Mouse (Mus musculus) E14TG2a.4 (cell line): ENCODE data around the gene Esp22.
"Not testable (repeated sequence)": the region's sequence is repeated elsewhere in the genome, so short reads cannot be mapped to it uniquely, and the experiment has no call there.

Experiments
- H3K27me3 ChIP-seq: 2 replicates; pipeline ENCODE4 v1.6.1; 2014; ENCODE audit warnings: low read length, control low read depth; ENCODE audit not compliant: insufficient read depth
- H3K36me3 ChIP-seq: 2 replicates; pipeline ENCODE4 v1.6.1; 2014; ENCODE audit warnings: low read length, control low read depth; ENCODE audit not compliant: insufficient read depth
- H3K4me1 ChIP-seq: replicated peaks from 2 replicates; pipeline ENCODE4 v1.6.1; 2014; ENCODE audit warnings: low read depth, low read length, control low read depth
- H3K4me3 ChIP-seq: replicated peaks from 2 replicates; pipeline ENCODE4 v1.5.1; 2014; ENCODE audit warnings: mild to moderate bottlenecking, low read length
- H3K9me3 ChIP-seq: 2 replicates; pipeline ENCODE4 v1.6.1; 2014; ENCODE audit warnings: low read length, control low read depth
- CTCF ChIP-seq: conservative IDR thresholded peaks from 2 replicates; pipeline ENCODE4 v1.5.1; 2014; ENCODE audit warnings: low read length
- NANOG ChIP-seq: IDR thresholded peaks from 2 replicates; pipeline ENCODE4 v1.6.1; 2014; ENCODE audit warnings: borderline replicate concordance, low read length, mixed read lengths
- POU5F1 ChIP-seq: IDR thresholded peaks from 2 replicates; pipeline ENCODE4 v1.6.1; 2014; ENCODE audit warnings: low read length, borderline replicate concordance

The Esp22 gene

GRCm38 (mm10) chr17:39095034-39095433 is at the start of gene Esp22:
Esp22 (plus strand) TSS chr17:39095334.
- H3K4me3 ChIP-seq, result no peak within 1 kb of the TSS
- H3K9me3 ChIP-seq, result no peaks in the 10 kb centered on the region
- no peak for TF ChIP-seq POU5F1
- TF ChIP-seq NANOG, result no peak
- no peak for TF ChIP-seq CTCF
- H3K27me3 ChIP-seq, result no peaks in the 10 kb centered on the region
- no peaks in the 10 kb centered on the region for H3K4me1 ChIP-seq
- no peaks in the 10 kb centered on the region for H3K36me3 ChIP-seq

DNA sequence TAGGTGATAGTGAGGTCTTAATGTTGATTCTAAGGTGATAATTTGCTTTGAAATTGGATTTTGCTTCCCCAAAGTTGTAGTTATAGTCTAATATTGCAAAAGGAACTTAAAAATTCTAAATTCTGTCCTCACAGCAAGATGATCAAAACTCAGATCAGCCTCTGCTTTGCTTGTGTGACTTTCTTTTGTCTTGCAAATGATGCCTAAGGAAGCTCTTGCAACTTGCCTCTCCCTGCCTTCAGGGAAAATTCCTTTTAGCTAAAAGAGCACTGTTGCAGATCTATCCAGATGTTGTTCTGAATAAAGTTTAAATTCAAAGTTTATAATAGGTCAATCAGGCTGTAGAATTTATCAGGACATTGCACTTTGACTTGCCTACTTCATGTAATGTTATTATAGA is 31.5 kb upstream of the Esp22 start:
- Histone ChIP-seq H3K27me3 (no peaks in the 10 kb centered on the region), H3K36me3 (no peaks in the 10 kb centered on the region), H3K4me3 (no peak overlapping the region), H3K4me1 (no peaks in the 10 kb centered on the region), H3K9me3 (peaks cover 54% of the 10 kb centered on the region)
- TF ChIP-seq NANOG (0 out of 2 replicates have a peak, but pooled peaks have one; percentile 9), POU5F1 (no peak), CTCF (no peak)

DNA sequence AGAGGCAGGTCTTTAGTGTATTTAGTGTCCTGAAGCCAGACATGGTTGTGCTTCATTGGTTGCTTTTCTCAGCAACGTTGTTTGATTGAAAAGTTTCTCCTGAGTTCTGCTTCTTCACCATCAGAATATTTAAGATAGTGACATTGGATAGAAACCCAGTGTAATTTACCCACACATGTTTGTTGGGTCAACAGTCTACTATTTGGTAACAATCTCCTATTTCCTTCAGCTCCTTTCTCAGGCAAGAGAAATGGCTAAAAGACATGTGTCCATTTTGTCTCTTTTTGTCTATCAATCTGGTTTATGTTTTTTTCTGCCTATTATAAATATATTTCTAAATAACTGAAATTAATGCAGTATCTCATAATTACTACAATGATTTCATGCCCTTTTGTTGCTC is 18.2 kb upstream of the Esp22 start, which contains the start of gene Esp23:
Gene Esp23 (minus strand): TSS at position 101 of the 400 bp plus-strand sequence.
- H3K9me3 ChIP-seq, result no peaks in the 10 kb centered on the region
- no peaks in the 10 kb centered on the region for H3K27me3 ChIP-seq
- TF ChIP-seq POU5F1 (no peak), CTCF (no peak), NANOG (no peak)
- H3K4me3 ChIP-seq, result no peak within 1 kb of the TSS
- H3K4me1 ChIP-seq, result no peaks in the 10 kb centered on the region
- H3K36me3 ChIP-seq, result no peaks in the 10 kb centered on the region

- peaks cover 55% of the 10 kb centered on the region for H3K9me3 ChIP-seq
- H3K36me3 ChIP-seq, H3K4me3 ChIP-seq, H3K27me3 ChIP-seq, H3K4me1 ChIP-seq: not testable (repeated sequence)
Observed at GRCm38 (mm10) chr17:39107126-39107525, 12.0 kb downstream of the Esp22 start.

DNA sequence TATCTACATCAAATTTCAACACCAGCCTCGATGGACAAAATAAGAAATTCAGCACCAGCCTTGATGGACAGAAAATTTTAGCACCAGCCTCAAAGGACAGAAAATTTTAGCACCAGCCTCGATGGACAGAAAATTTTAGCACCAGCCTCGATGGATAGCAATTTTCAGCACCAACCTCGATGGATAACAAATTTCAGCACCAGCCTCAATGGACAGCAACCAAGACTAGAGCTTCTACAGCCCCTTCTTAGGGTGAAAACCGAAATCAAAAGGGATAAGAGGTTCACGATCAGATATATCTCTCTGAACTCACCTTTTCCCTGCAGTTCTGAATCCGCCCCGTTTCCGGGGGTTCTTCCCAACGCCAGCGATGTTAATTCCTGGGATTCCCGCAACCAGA is 34.0 kb downstream of the Esp22 start:
- not testable (repeated sequence) for H3K27me3 ChIP-seq, H3K36me3 ChIP-seq, H3K4me1 ChIP-seq

More for the DNA sequence above, 34.0 kb downstream of the Esp22 start:
- H3K9me3 ChIP-seq, result peaks cover 78% of the 10 kb centered on the region
- H3K4me3 ChIP-seq, result not testable (repeated sequence)
